Mouse (Mus musculus): Measurements from ENCODE around the gene 4930564D02Rik.

GRCm38 (mm10) chr3:105054952-105055351 is 11.7 kb upstream of the 4930564D02Rik start:
- TF ChIP-seq POLR2A (IDR thresholded peaks at IDR 0.05; ENCODE audit: low read depth, low read length), result no peak
- TF ChIP-seq CTCF (conservative IDR thresholded peaks at IDR 0.05; ENCODE audit: insufficient read depth, insufficient read length, low read depth, low read length), result no peak

Measured in kidney, adult 2 months (tissue).